Mouse (Mus musculus): ENCODE results near the gene Ift88. TPM values are rescaled to one million over a fixed set of nuclear protein-coding genes. Genes with fewer than 3 reads are reported as not detected.

The Ift88 gene
- 10 to 100 TPM; 16.9 to 17.7 TPM for total RNA-seq (2021)
- long read RNA-seq, experiment 1, partial matches to known transcripts = 2 of 9 reads
- long read RNA-seq, experiment 1, other reads (novel, unspliced or antisense) = 4 of 9 reads
- long read RNA-seq, experiment 2, transcript Ift88-201 (26 exons, 3,088 nt) = major isoform, 5 of 14 reads
- long read RNA-seq, experiment 2, partial matches to known transcripts = 1 of 14 reads
- long read RNA-seq, experiment 2, other reads (novel, unspliced or antisense) = 8 of 14 reads

DNA sequence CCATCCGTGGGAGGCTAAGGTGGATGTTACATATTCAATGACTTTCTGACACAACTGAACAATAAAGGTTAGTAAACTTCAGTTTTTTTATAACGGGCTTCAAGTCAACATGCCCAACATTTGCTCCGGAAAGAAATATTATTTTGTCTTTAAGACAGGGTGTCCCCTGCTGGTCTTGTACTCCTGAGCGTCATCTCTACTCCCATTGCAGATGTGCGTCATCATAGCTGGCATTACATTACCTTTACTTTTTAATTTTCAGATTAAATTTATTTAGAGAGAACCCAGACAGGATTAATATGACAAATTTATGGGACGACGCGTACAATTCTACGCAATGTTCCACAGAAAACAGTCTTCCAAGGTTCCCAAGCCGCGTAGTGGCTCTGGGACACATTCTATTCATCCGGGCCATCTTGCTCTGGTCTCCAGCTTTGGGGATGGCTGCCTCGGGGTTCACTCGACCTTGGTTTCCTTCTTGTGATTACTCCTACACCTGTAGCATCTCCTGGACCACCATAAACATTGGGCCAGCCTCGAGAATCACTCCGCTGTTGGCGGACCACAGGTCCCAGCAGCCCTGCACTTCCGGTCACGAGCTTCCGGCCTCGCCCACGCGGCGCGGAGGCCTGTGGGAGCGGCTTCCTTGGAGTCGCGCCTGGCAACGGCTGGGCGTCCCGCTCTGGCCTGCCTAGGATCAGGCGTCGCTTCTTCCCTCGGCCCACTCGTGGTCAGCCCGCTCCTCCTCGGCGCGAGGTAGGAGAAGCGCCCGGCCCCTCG lies at the start of gene Ift88:
Gene Ift88 (plus strand): TSS at position 631 of the 780 bp plus-strand sequence.
- peak; percentile 95 to 96 for DNase-seq (ENCODE audit: low spot score in 2 of 2)
- intact Hi-C loops (cut with DNase I) = no loop called here

DNA sequence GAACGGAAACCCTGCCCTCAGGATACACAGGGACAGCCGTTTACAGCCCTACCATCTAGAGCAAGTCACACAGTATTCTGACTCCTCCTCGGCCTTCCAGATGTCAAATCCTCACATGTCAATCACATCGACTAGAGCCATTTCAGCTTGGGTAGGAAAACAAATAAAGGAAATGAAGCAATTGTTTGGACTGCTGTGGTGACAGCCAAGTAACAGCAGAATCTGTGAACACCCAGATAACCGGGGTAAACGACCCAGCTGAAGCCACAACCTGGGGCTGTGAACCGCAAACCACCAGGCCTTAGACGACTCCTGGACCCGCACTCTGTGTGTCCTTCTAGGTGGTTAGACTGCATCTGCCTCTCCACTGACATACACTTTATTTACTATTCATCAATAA lies 48.7 kb upstream of the Ift88 start:
- intact Hi-C loops (cut with DNase I) = no loop called here

DNA sequence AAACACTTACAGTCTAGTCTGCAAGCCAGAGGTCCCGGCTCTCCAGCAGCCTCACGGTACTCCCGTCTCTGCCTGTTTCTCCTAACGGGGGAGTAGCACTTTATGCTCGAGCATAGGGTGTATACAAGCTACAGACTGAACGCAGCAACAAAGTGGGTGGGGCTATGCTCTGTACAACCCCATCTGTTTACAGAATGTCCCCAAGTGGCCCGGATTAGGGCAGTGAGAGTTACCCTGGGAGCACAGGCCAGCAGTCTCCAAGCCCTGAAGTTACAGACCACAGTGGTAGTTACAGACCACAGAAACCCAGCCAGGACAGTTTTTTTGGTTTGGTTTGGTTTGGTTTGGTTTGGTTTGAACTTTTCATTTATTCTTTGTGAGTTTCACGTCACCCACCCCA lies 47.8 kb upstream of the Ift88 start:
- intact Hi-C loops (cut with DNase I) = no loop called here
- DNase-seq (ENCODE audit: low spot score in 2 of 2) = no peak

More for the DNA sequence above, 48.7 kb upstream of the Ift88 start:
- DNase-seq (ENCODE audit: low spot score in 2 of 2) = no peak

DNA sequence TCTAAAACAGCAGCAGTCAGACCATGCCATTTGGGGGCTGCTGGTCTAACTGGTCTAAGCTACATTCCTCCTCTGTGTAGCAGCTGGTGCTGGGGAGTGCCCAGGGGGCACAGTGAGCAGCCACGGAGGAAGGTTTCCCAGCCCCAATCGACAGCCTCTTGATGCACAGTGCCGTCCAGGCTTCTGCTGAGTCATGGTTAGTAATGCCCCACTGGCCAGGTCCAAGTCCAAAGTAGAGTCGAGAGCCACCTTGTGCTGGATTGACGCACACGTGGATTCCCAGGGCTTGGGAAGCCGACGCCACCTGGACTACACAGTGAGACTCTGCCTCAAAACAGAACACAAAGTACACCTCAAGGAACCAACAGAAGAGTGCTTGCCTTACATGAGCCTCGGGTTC lies 46.9 kb upstream of the Ift88 start:
- no peak for DNase-seq (ENCODE audit: low spot score in 2 of 2)
- intact Hi-C loops (cut with DNase I) = no loop called here

DNA sequence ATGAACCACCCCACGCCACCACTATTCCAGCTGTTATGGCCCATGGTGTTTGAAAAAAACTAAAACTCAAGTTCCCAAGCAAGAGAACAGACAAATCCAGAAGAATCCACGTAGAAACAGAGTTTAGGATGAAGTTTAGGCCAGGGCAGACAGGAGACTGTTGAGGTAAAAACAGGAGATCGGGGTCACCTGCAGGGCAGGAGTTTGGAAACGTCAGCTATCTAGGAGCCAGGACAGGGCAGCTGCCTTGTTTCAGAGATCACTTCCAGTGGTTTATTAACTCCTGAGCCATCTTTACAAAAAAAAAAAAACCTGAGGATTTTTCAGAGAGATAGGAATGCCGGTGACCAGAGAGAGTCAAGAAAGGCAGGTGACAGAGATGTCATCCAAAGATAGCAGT lies 46.3 kb upstream of the Ift88 start:
- intact Hi-C loops (cut with DNase I) = no loop called here
- no peak for DNase-seq (ENCODE audit: low spot score in 2 of 2)

DNA sequence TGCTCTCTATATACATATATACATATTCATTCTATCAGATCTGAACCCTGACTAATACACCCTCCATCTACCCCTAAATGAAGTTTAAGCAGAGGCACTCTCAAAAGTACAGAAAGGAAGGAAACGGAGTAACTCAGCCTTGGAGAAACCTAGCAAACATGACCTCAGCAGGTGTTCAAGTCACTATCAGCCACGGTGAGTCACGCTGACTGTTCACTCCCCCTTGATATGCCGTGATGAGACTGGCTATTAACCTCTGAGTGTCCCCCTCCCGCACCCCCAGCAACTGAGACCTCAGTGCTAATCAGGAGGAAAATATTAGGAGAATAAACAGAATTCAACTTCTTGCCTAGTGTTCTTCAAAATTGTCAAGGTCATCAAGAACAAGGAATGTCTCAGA lies 38.2 kb upstream of the Ift88 start:
- intact Hi-C loops (cut with DNase I) = no loop called here
- DNase-seq (ENCODE audit: low spot score in 2 of 2) = no peak

DNA sequence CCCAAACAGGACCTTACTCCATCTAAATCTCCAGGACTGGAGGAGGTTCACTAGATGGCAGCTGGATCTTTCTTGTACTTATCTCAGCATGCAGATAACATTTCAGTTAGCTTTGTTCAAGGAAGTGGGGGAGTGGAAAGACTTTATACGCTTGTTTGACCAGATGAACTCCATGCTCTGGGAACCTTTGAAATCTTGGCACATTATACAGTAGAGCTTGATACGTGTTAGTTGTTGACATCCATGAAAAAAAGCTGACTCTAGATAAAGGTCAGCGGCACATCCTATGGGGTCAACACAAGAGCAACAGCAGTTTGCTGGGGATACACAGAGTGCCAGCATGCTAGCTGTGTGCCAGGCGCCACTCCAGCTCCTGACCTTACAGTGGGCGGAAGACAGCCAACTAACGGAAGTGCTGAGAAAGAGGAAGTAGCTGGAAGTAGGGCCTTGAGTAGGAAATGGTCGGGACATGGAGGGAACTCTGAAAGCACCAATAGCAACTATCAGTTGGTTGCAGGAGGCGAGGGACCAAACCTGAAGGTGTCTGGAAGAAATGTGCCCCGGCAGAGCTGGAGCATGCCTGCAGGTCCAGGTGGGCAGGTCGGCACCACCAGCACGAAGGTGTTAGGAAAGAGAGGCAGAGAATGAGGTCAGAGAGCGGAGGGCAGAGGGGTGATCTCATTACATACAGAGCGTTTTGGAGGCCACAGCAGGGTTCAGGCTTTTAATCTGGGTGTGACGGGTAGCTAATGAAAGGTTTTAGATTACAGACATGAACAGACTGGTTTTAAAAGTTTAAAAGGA lies 36.9 kb upstream of the Ift88 start:
- intact Hi-C loops (cut with DNase I) = no loop called here
- no peak for DNase-seq (ENCODE audit: low spot score in 2 of 2)

DNA sequence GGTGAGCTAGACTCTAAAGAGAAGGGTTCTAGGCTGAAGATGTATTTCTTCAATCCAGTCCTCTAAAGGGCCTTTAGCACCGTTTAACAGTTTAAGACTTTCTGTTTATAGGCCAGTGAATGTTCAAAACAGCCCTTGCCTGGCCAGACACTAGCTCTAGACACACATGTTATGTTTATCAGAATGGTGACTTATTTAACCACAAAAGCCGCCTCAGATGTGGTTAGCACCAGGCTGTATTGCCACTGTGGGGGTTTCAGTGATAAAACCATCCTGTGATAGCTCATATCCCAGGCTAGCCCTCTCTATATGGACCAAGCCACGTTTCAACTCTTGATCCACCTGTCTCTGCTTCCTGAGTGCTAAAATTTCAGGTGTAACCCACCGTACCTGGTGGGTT lies 32.2 kb upstream of the Ift88 start:
- no peak for DNase-seq (ENCODE audit: low spot score in 2 of 2)
- intact Hi-C loops (cut with DNase I) = no loop called here

DNA sequence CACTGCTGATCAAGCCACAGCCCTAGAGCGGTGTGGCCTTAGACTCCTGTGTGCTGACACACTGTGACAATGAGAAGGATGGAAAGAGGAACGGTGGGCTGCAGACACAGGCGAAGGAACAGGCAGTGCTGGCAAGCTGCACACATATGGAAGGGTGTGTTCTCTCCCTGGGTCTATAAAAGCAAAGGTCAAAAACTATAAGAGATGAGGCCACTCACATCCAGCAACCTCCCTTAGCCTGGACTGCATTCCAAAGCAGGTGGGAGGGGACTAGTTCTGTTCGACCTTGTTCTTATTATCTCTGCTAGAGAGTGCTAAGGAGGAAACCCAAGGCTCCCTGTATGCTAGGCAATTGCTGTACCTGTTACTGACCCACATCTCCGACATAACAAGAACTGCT lies 31.6 kb upstream of the Ift88 start:
- intact Hi-C loops (cut with DNase I) = no loop called here
- DNase-seq (ENCODE audit: low spot score in 2 of 2) = no peak

DNA sequence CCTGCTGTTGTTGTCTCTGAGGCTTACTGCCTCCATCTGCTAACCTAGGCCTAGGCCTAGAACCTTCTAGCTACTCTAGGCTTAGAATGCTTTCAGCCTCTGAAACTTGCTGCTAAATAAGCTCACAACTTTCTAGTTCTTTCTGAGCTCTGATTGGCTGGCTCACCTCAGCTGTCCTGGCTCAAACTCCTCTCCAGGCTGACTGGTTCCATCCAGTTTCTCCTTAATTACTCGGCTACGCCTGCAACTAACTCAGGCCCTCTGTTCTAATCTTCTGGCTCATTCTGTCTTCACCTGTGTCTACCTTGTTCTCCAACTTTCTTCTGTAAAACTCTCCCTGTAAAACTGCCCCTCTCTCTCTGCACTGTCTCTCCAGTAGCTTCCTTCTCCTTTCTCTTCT lies 28.4 kb upstream of the Ift88 start:
- intact Hi-C loops (cut with DNase I) = no loop called here
- DNase-seq (ENCODE audit: low spot score in 2 of 2) = no peak

DNA sequence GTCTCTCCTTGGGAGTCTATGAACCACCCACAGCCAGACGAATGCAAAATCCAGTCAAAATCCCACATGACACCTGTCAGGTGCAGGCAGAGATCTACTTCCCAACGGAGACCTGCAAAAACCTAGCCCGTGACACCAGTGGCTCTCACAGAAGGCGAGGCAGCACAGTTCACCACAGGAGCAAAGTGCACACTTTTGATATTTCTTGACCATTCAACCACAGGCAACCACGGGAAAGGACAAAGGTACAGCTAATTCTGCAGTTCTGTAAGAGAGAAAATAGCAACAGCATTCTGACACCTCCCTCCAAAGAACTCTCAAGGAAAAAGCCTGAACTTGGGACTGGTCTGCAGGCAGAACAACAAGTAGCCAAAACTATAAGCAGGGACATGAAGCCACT lies 26.6 kb upstream of the Ift88 start:
- intact Hi-C loops (cut with DNase I) = no loop called here
- DNase-seq (ENCODE audit: low spot score in 2 of 2) = no peak

DNA sequence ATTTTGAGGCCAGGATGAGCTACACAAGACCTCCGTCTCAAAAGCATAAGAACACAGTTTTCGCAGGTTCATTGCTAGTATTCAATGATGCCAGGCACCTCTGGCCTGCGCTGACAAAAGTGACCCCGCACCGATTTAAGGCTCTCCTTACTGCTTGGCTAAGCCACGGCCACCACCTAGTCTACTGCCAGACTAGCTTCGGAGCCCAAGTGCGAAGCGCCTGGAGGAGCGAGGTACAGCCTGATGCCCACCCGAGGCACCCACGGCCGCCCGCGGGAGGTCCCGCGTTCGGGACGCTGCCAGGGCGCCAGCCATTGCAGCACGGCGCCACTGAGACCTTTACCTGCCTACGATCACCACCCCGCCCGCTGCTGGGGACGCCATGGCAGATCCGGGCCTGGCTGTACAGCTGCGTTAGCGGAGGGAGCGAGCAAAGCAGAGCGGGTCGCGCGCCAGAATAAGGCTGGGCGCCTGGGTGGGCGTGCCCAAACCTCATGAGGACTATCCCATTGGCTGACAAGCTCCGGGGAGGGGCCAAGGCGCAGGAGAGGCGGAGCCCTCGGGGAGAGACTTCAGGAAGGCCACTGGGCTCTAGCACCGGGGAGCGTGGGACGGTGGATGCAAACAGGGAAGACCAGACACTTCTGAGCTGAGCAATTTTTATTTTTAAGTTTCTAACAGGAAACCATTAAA lies 25.7 kb upstream of the Ift88 start, which contains the start of gene Cryl1:
Gene Cryl1 (minus strand): TSS at position 465 of the 693 bp plus-strand sequence.
- DNase-seq (ENCODE audit: low spot score in 2 of 2) = peak; percentile 95
- intact Hi-C loops (cut with DNase I) = no loop called here

DNA sequence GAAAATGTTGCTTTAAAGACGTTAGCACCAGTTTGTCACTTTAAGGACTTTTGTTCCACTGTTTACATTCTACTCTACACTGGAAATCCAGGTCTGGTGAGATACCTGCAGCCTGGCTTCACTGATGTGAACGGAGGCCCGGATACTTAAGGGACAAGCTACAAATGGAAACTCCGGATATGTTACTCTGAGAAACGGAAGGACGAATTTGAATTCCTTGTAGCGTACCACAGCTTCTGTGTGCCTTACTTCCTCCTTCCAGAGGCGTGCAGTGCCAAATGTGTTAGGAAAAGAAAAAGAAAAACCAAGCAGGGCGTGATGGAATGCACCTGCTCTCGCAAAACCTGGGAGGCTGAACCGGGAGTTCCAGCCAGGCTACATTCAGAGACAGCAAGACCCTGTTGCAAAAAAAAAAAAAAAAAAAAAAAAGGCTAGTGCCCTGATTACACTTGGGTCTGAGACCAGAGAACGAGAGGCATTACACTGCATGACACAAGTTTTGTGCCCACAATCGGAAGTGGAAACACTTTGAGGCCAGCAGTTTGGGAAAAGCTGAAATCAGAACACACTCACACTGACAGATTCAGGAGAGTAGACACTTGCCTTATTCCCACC lies 24.9 kb upstream of the Ift88 start:
- DNase-seq (ENCODE audit: low spot score in 2 of 2) = peak in 1 of 2 experiments; percentile 25
- intact Hi-C loops (cut with DNase I) = no loop called here

DNA sequence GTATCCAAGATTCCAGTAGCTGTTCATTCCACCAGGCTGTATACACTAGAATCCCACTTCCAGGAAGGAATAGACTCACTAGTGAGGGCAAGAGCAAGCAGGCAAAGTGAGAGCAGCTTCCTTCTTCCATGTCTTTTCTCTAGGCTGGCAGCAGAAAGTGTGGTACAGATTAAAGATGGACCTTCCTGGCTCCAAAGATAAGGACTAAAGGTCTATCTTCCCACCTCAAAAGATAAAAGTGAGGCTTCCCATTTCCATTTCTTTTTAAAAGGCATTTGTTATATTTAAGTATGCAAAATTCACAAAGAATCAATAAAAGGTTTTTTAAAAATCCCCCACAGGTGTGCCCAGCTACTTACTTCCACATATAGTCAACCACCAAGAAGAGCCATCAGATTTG lies 21.0 kb upstream of the Ift88 start:
- intact Hi-C loops (cut with DNase I) = no loop called here
- DNase-seq (ENCODE audit: low spot score in 2 of 2) = no peak

DNA sequence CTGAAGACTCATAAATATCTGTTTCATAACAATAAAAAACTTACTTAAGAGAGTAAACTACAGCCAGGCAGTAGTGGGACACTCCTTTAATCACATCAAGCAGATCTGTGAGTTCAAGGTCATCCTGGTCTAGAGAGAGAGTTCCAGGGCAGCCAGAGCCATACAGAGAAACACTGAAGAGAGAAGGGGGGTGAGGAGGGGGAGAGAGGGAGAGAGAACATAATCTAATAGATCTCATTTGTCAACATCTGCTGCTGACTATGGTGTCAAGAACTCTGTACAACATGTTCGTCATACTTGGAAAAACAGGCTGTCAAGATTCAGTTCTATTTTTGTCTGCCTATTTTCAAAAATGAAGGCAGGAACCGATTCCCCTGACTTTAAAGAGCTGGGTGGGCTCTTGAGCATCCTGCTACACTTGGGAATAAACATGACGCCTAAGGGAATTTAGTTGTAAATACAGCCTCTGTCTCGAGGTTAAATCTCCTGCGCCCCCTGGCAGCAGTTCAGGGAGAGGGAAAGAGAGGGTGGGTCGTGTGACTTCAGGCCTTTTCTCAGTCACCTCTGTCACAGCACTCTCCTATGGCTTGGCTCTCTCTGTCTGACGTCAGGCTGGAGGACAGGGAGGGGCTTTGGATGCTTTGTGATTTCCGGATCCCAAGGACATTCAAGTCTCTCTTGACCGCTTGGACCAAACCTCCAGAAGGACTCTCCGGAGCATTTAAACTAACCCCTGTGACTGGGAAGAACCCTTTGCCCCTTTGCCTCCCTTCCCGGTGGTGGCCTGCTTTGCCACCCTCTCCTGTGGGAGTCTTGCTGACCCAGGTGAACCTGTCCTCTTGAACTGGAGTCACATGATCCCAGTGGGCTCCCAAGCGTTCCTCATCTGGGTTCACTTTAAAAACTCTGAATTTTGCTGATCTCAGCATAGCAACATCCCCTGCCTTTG lies 16.5 kb upstream of the Ift88 start:
- DNase-seq (ENCODE audit: low spot score in 2 of 2) = peak in 1 of 2 experiments; percentile 51
- intact Hi-C loops (cut with DNase I) = no loop called here

DNA sequence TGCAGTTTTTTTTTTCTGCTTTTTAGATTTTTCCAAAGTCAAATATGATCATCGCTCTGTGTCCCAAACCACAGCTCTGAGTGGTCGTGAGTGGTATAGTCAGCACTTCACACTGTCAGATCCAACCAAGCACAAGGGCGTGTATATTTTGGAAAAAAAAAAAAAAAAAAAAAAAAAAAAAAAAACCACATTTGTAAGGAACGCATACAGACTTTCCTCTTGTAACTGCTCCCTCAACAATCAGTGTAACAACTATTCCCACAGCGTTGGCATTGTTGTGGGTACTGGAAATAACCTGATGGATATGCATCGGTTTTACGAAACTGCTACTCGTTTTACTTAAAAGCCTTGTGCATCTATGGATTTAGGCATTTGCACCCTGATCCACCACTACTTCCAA lies 15.8 kb upstream of the Ift88 start:
- DNase-seq (ENCODE audit: low spot score in 2 of 2) = no peak
- intact Hi-C loops (cut with DNase I) = loop anchor here (2.0 kb wide), 2 partner anchors 35 to 299 kb away; no protein-coding TSS in a partner anchor

DNA sequence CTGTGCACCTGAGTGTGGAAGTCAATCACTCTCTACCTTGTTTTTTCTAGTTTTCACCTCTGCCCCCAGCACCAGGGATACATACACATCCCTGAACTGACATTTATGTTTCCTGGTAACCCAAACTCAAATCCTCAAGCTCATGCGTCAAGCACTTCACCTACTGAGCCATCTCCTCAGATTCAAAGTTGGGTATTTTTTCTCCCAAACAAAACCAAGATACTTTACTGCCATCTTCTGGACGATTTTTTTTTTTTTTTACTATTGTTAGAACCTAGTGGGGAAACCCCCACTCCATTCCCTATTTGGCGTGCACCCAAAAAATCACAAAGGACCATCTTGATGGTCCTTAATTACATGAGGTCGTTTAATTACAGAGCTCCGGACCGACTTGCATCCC lies 14.8 kb upstream of the Ift88 start:
- peak in 1 of 2 experiments; percentile 40 for DNase-seq (ENCODE audit: low spot score in 2 of 2)

DNA sequence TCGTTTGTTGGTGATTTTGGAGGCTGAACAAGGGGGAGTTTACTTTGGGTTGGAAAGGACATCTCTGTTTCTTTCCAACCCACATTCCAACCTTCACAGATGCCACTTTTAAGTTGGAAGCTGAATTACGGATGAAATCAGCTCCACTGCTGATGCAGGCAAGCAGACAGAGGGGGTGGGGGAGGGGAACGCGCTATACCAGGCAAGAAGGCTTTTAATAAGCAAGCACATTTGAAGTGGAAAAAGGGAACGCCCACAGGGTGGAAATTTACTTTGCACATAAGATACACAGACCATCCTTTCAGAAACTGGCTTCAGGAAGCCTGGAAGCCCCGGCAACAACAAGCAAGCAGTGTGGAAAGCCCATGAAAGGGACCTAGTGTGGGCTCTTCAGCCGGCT lies 11.7 kb upstream of the Ift88 start:
- DNase-seq (ENCODE audit: low spot score in 2 of 2) = peak; percentile 49 to 61
- intact Hi-C loops (cut with DNase I) = loop anchor here (10.0 kb wide), 1 partner anchor 447 kb away; no protein-coding TSS in a partner anchor

More for the DNA sequence above, 14.8 kb upstream of the Ift88 start:
- intact Hi-C loops (cut with DNase I) = loop anchor here (2.0 kb wide), 2 partner anchors 36 to 300 kb away; no protein-coding TSS in a partner anchor
